Mouse (Mus musculus) olfactory bulb, adult 2 months (tissue): Measurements from ENCODE around the gene Gpr62. TPM values are rescaled to one million over a fixed set of nuclear protein-coding genes. Genes with fewer than 3 reads are reported as not detected.

Source experiments
- H3K27ac ChIP-seq: fragments of 200-500 bp; 2 replicates; pipeline ENCODE4 v1.5.1; 2012; ENCODE audit warnings: low read depth, low read length; ENCODE audit not compliant: insufficient read depth
- H3K4me1 ChIP-seq: fragments of 200-500 bp; 2 replicates; pipeline ENCODE4 v1.6.1; 2012; ENCODE audit warnings: low read length; ENCODE audit not compliant: control insufficient read depth, insufficient read depth
- H3K4me3 ChIP-seq: fragments of 200-500 bp; 2 replicates; pipeline ENCODE4 v1.5.1; 2012; ENCODE audit warnings: mild to moderate bottlenecking, low read depth, low read length, moderate library complexity; ENCODE audit not compliant: insufficient read depth
- CTCF ChIP-seq: fragments of 200-500 bp; IDR thresholded peaks from 2 replicates; pipeline ENCODE4 v1.5.1; 2012; ENCODE audit warnings: low read depth, mild to moderate bottlenecking, low read length, moderate library complexity; ENCODE audit not compliant: insufficient read depth
- POLR2A ChIP-seq: fragments of 200-500 bp; IDR thresholded peaks from 2 replicates; pipeline ENCODE4 v1.6.1; 2012; ENCODE audit warnings: mild to moderate bottlenecking, low read depth, low read length, moderate library complexity; ENCODE audit not compliant: insufficient read depth
- whole genome bisulfite sequencing: fragments of 180-500 bp; shearing (Covaris S2); methylation state at CpG from one replicate; pipeline ENCODE4 v1.1.7; 2018; 5-methylcytosine and 5-hydroxymethylcytosine counted together
- polyA plus RNA-seq: library from polyadenylated mRNA; stranded (reverse); fragments of >200 nt; gene quantifications from 2 replicates; pipeline ENCODE4 v1.2.4, GENCODE M21; 2012; ENCODE audit warnings: low replicate concordance; ENCODE audit not compliant: missing spikeins, insufficient read depth, insufficient read length

Gpr62 gene
- polyA plus RNA-seq, 1 experiment: not detected

DNA sequence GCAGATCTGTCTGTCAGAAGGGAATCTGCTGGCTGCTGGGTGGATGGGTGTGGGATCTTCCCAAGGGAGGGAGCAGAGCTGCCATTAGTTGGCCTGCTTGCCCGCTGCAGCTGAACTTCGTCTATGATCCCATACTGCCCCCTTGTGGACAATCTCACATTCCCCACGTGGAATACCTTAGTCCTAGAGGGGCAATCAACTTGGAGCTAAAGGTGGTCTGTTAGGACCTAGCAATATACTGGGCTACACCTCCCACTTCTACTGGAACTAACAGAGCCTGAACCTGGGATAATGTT is 43.9 kb downstream of the Gpr62 start:
- WGBS: 0% methylated on average over 3 of the region's 3 CpGs
- no peak overlapping the region for H3K4me3 ChIP-seq

DNA sequence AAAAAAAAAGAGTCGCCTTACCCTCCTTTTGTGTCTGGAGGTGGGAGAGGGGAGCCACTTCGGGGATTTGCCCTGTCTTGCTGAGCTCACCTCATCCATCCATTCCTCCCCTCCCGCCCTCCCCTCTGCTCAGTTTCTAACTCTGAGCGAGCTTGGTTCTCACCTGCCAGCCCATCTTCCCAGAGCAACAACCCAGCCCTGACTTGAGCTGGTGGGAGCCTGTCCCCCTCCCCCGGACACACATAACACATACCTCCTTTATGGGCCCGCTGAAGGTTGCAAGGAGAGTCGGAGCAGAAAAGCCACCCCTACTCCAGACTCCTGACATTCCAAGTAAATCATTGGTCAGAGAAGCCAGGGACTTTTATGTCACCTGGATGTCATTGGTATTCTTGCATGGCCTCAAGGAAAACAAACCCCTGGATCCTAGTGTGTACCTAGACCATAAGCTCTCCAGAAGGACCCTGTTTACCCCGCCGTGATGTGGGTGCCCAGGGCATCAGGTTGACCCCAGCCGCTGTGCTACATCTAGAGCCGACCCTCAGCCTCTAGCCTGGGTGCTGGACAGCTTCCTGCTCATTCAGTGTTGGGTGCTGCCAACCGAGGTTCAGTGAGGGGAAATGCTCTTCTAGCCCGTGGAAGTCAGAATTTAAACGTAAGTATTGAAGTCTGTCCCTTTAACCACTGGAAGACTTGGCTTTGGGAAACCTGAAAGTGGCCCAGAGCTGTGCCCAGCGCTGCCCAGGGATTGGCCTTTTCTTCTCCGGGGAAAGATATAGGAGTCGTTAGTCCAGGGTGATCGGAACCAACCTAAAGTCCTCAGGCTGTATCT is 44.5 kb downstream of the Gpr62 start:
- TF ChIP-seq CTCF: no peak
- no peak for TF ChIP-seq POLR2A
- Histone ChIP-seq H3K4me1 (peaks cover 44% of the 10 kb centered on the region), H3K27ac (no peak overlapping the region), H3K4me3 (no peak overlapping the region)
- 20% methylated on average over 18 of the region's 18 CpGs for WGBS

More for the DNA sequence above, 43.9 kb downstream of the Gpr62 start:
- TF ChIP-seq CTCF (peak; percentile 48; the same call in 1 of the 2 replicates), POLR2A (no peak)
- no peak overlapping the region for H3K27ac ChIP-seq
- peaks cover 42% of the 10 kb centered on the region for H3K4me1 ChIP-seq

DNA sequence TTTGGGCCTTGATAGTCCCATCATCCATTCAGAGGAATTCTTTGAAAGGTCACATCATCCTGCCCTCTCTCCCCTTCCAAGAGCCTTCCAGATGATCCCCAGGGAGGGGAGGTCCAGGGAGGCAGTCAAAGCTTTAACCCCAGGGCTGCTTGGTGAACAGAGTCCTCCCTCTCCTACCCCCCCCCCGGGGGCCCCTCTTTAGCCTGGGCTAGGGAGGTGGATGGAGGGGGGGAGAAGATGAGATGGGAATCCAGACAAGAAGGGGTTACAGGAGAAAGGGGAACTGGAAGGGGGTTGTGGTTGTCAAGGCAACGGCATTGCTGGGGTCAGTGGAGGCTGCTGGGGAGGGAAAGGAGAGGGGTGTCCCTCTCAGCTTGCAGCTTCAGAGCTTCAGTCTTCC is 45.1 kb downstream of the Gpr62 start:
- H3K27ac ChIP-seq: no peak overlapping the region
- peaks cover 44% of the 10 kb centered on the region for H3K4me1 ChIP-seq
- no peak overlapping the region for H3K4me3 ChIP-seq
- WGBS: 4% methylated on average over 2 of the region's 2 CpGs
- no peak for TF ChIP-seq CTCF
- TF ChIP-seq POLR2A: no peak

DNA sequence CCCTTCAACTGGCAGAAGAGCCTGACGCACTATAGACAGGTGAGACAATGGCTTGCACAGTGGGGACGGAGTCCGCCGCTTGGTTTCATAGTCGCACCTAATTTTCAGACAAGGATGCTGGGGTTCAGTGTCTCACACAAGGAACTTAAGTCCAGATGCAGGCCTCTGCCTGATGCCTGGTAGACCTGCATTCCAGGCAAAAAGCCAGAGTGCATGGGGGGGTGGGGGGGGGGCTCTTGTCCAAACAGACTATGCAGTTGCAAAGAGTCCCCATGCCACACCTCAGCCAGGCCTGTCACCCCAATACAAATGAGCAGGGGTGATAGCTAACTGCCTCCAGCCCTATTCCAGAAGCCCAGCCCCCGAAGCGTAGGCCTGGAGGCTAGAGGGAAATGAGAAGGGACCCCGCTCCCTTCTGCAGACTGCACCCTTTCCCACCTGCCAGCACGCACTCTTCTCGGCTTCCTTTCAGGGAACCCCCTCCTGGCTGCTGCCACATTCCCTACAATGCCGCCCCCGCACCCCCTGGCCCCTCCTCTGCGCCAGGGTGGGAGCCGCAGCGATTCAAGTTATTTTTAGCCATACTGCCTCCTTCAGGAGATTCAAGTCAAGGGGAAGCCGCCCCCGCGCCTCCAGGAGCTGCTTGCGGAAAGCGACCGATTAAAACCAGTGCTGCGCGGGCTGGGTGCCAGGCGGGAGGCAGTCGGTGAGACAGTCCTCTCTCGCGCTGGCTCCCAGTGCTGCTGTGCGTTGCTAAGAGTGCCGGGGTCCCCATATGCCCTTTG is 47.7 kb downstream of the Gpr62 start:
- peak overlapping the region; percentile 29 for H3K4me3 ChIP-seq
- TF ChIP-seq CTCF: no peak
- TF ChIP-seq POLR2A: peak; percentile 62
- H3K4me1 ChIP-seq: peaks cover 44% of the 10 kb centered on the region
- WGBS: 9% methylated on average over 29 of the region's 29 CpGs
- peak overlapping the region; percentile 92 for H3K27ac ChIP-seq

DNA sequence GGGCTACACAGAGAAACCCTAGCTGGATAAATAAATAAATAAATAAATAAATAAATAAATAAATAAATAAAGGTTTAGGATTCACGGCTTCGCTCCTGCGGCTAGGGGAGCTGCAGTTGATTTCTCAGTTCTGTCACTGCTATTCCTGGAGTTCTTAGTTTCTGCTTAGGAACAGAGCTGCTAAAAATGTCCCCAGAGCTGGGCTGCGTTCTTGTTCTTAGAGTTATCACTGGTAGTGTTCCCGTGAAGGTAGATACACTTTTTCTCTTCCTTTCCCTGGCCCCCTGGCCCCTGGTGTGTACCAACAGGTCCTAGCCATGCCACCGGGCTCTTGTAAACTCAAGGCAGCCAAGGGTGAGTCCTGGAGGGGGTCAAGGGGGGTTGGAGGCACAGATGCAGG is 48.9 kb downstream of the Gpr62 start:
- Histone ChIP-seq H3K27ac (peak overlapping the region; percentile 91), H3K4me3 (no peak overlapping the region), H3K4me1 (peaks cover 44% of the 10 kb centered on the region)
- 41% methylated on average over 6 of the region's 6 CpGs for WGBS
- TF ChIP-seq POLR2A: no peak

Other genes starting within 250 kb of the Gpr62 start
- not detected in 2 replicates for gene Tlr9, start 243.3 kb downstream of the Gpr62 start, polyA plus RNA-seq
- gene Alas1, start 217.3 kb downstream of the Gpr62 start, polyA plus RNA-seq: not detected in 2 replicates
- not detected in 2 replicates for gene Poc1a, start 184.9 kb downstream of the Gpr62 start, polyA plus RNA-seq
- gene Dusp7, start 97.3 kb downstream of the Gpr62 start, polyA plus RNA-seq: not detected in 2 replicates
- gene Rpl29, start 36.5 kb downstream of the Gpr62 start, polyA plus RNA-seq: not detected in 2 replicates
- not detected in 2 replicates for gene Acy1, start 27.6 kb downstream of the Gpr62 start, polyA plus RNA-seq
- not detected in 2 replicates for gene Abhd14b, start 18.5 kb downstream of the Gpr62 start, polyA plus RNA-seq
- not detected in 2 replicates for gene Abhd14a, start 18.3 kb downstream of the Gpr62 start, polyA plus RNA-seq
- gene Pcbp4, start 12.6 kb downstream of the Gpr62 start, polyA plus RNA-seq: not detected in 2 replicates
- not detected in 2 replicates for gene Rrp9, start 10.0 kb upstream of the Gpr62 start, polyA plus RNA-seq
- not detected in 2 replicates for gene Parp3, start 11.0 kb upstream of the Gpr62 start, polyA plus RNA-seq
- gene Iqcf1, start 34.0 kb upstream of the Gpr62 start, polyA plus RNA-seq: not detected in 2 replicates
- gene Iqcf5, start 48.6 kb upstream of the Gpr62 start, polyA plus RNA-seq: not detected in 2 replicates
- not detected in 2 replicates for gene Iqcf3, start 95.7 kb upstream of the Gpr62 start, polyA plus RNA-seq
- gene Iqcf4, start 105.1 kb upstream of the Gpr62 start, polyA plus RNA-seq: not detected in 2 replicates
- not detected in 2 replicates for gene Iqcf6, start 160.6 kb upstream of the Gpr62 start, polyA plus RNA-seq
- gene Grm2, start 190.1 kb upstream of the Gpr62 start, polyA plus RNA-seq: not detected in 2 replicates
- not detected in 2 replicates for gene Tex264, start 220.0 kb upstream of the Gpr62 start, polyA plus RNA-seq